Comparison of ENCODE assay signal across 23 mouse cellular contexts in the genomic region with DNA sequence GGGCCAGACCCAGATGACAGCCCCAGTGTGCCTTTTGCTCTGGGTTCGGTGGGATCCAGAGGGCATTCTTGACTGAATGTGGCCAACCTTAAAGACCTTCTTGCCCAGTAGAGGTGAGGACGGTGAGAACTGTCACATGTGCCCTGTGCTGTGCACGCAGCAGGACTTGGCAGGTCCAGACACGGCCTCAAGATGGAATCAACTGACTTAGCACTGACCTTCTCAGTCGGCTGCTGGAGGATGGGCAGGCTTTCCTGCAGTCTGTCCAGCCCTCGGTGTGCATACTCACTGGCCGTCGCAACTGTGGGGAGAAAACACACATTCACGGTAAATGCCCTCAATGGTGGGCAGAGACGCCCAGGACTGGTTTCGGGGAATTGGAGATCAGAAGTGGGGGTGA. TPM values are rescaled to one million over a fixed set of nuclear protein-coding genes. Genes with fewer than 3 reads are reported as not detected.
"Had no signal": no experiment of that assay in that cellular context is flagged by ENCODE, and none has a peak within 500 bp of the region (broad histone marks: within the 10 kb centered on the region; RNA-seq: fewer than 3 reads in every experiment).

No protein-coding gene starts in this region.

- H3K9ac ChIP-seq: liver, embryonic 15.5 days; liver, postnatal 0 days; lung, embryonic 15.5 days; midbrain, embryonic 13.5 days; midbrain, embryonic 15.5 days; neural tube, embryonic 12.5 days; stomach, embryonic 15.5 days had no signal

- H3K4me3 ChIP-seq: liver, embryonic 15.5 days; lung, embryonic 15.5 days; megakaryocyte, embryonic 14.5 days; midbrain, embryonic 13.5 days; midbrain, embryonic 15.5 days; neural tube, embryonic 12.5 days; stomach, embryonic 15.5 days had no signal

- DNase-seq: liver, postnatal 0 days; lung, adult 2 months; lung, postnatal 14 days; lung, postnatal 36 days; right cerebral cortex, postnatal 14 days; thymus, adult 2 months; thymus, postnatal 25 days had no signal

- H3K4me2 ChIP-seq: lung, embryonic 15.5 days; midbrain, embryonic 11.5 days; midbrain, embryonic 13.5 days; midbrain, embryonic 15.5 days; neural tube, embryonic 12.5 days; stomach, embryonic 15.5 days had no signal

- H3K36me3 ChIP-seq: midbrain, embryonic 15.5 days had no signal

- H3K27ac ChIP-seq: liver, embryonic 15.5 days; lung, embryonic 15.5 days; macrophage; midbrain, embryonic 13.5 days; midbrain, embryonic 15.5 days; neural tube, embryonic 12.5 days; stomach, embryonic 15.5 days; stomach, postnatal 0 days had no signal

- H3K27me3 ChIP-seq: liver, embryonic 15.5 days; lung, embryonic 15.5 days; megakaryocyte, embryonic 14.5 days; midbrain, embryonic 13.5 days; midbrain, embryonic 15.5 days; neural tube, embryonic 12.5 days; stomach, embryonic 15.5 days had no signal

- ATAC-seq: liver, postnatal 0 days; lung, postnatal 0 days; midbrain, embryonic 13.5 days; midbrain, embryonic 15.5 days had no signal

- H3K9me3 ChIP-seq: liver, embryonic 15.5 days; lung, embryonic 15.5 days; megakaryocyte, embryonic 14.5 days; midbrain, embryonic 13.5 days; midbrain, embryonic 15.5 days; neural tube, embryonic 12.5 days; stomach, embryonic 15.5 days had no signal

RNA-seq across cellular contexts. Expression of a gene that starts 14.1 kb away (rescaled TPM):
- total RNA-seq: megakaryocyte progenitor cell, adult 5-6 weeks; midbrain, postnatal 0 days; monocyte, adult 5-6 weeks; neutrophil, adult 5-6 weeks had no signal
- polyA plus RNA-seq: liver, embryonic 15.5 days; liver, postnatal 0 days; lung, adult 2 months; lung, embryonic 15.5 days; lung, postnatal 0 days; macrophage; midbrain, embryonic 11.5 days; midbrain, embryonic 13.5 days; midbrain, embryonic 15.5 days; midbrain, postnatal 0 days; neural tube, embryonic 12.5 days; neural tube, embryonic 14.5 days; stomach, embryonic 15.5 days; stomach, postnatal 0 days; thymus, adult 2 months had no signal
